Mouse (Mus musculus): Measurements from ENCODE around the gene Med22.

DNA sequence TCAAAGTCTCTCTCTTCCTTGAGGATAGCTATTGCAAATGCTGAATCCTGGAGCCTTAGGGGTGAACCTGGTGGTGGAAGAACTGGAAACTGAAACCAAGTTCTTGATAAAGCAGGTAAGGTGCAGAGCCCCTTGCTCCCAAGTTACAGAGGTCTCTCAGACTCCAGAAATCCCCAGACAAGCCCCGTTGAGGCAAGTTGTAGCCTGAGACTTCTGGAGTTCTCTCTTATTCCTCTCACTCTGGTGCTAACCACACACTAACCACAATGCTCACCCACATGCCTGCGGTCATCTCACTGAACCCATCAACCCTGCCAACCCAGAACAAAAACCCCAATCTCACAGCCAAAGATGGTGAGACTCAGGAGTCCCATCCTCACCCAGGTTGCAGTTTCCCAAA lies 24.8 kb upstream of the Med22 start:
- TF ChIP-seq CTCF (IDR thresholded peaks at IDR 0.05 in 2 of 3, conservative IDR thresholded peaks at IDR 0.05 in 1 of 3; ENCODE audit: control insufficient read depth in 1 of 3, insufficient read depth in 1 of 3, low read depth in 2 of 3, low read length in 3 of 3, poor library complexity in 1 of 3, severe bottlenecking in 1 of 3) (no peak), EP300 (IDR thresholded peaks at IDR 0.05; ENCODE audit: low read depth in 1 of 2, low read length in 2 of 2) (no peak), POLR2A (IDR thresholded peaks at IDR 0.05; ENCODE audit: control insufficient read depth in 1 of 2, insufficient read depth in 1 of 2, low read depth in 1 of 2, low read length in 2 of 2, poor library complexity in 1 of 2) (no peak), NELFE (IDR thresholded peaks at IDR 0.05; ENCODE audit: low read depth, low read length) (no peak), E2F4 (IDR thresholded peaks at IDR 0.05; ENCODE audit: borderline replicate concordance, low read depth, low read length) (no peak), MAFK (IDR thresholded peaks at IDR 0.05; ENCODE audit: borderline replicate concordance, low read depth, low read length) (no peak)
